Mouse (Mus musculus) olfactory bulb, adult 2 months (tissue): ENCODE data around the gene Pcif1.

Experiments used
- CTCF ChIP-seq: fragments of 200-500 bp; IDR thresholded peaks from 2 replicates; pipeline ENCODE4 v1.5.1; 2012; ENCODE audit warnings: low read depth, mild to moderate bottlenecking, low read length, moderate library complexity; ENCODE audit not compliant: insufficient read depth
- POLR2A ChIP-seq: fragments of 200-500 bp; IDR thresholded peaks from 2 replicates; pipeline ENCODE4 v1.6.1; 2012; ENCODE audit warnings: mild to moderate bottlenecking, low read depth, low read length, moderate library complexity; ENCODE audit not compliant: insufficient read depth

GRCm38 (mm10) chr2:164907511-164907910 is 28.4 kb downstream of the Pcif1 start:
- TF ChIP-seq CTCF, result no peak
- no peak for TF ChIP-seq POLR2A
